Mouse (Mus musculus) hindbrain, embryonic 12.5 days (tissue): ENCODE results near the gene Klhl22. TPM values are rescaled to one million over a fixed set of nuclear protein-coding genes. Genes with fewer than 3 reads are reported as not detected.

Source experiments
- ATAC-seq: fragments of 200-750 bp; cut with Nextera tagmentation; 2 replicates; pipeline ENCODE4 v1.8.0; 2017; ENCODE audit warnings: moderate TSS enrichment; ENCODE audit not compliant: low FRiP score
- H3K27ac ChIP-seq: fragments of 300-500 bp; sonication (generic); 2 replicates; pipeline ENCODE4 v1.5.1; 2016; ENCODE audit warnings: mild to moderate bottlenecking
- H3K27me3 ChIP-seq: fragments of 300-500 bp; sonication (generic); 2 replicates; pipeline ENCODE4 v1.6.1; 2016; ENCODE audit warnings: mild to moderate bottlenecking
- H3K36me3 ChIP-seq: fragments of 300-500 bp; sonication (generic); 2 replicates; pipeline ENCODE4 v1.6.1; 2016; ENCODE audit warnings: mild to moderate bottlenecking
- H3K4me1 ChIP-seq: fragments of 300-500 bp; sonication (generic); 2 replicates; pipeline ENCODE4 v1.6.1; 2016
- H3K4me2 ChIP-seq: fragments of 300-500 bp; sonication (generic); replicated peaks from 2 replicates; pipeline ENCODE4 v1.6.1; 2016; ENCODE audit warnings: mild to moderate bottlenecking
- H3K4me3 ChIP-seq: fragments of 300-500 bp; sonication (generic); 2 replicates; pipeline ENCODE4 v1.5.1; 2016; ENCODE audit warnings: mild to moderate bottlenecking
- H3K9ac ChIP-seq: fragments of 300-500 bp; sonication (generic); 2 replicates; pipeline ENCODE4 v1.6.1; 2016; ENCODE audit warnings: mild to moderate bottlenecking, moderate library complexity
- H3K9me3 ChIP-seq: fragments of 300-500 bp; sonication (generic); replicated peaks from 2 replicates; pipeline ENCODE4 v1.6.1; 2016; ENCODE audit warnings: mild to moderate bottlenecking
- WGBS: fragments of 180-500 bp; shearing (Covaris S2); methylation state at CpG from one replicate; pipeline ENCODE4 v1.1.7; 2016; 5-methylcytosine and 5-hydroxymethylcytosine counted together
- polyA plus RNA-seq: library from polyadenylated mRNA; unstranded; fragments of >200 nt; fragmentation: Nextera tagmentation; extraction: Ambion mirVana; gene quantifications from 2 replicates; pipeline ENCODE4 v1.2.1, GENCODE M21; 2016

The Klhl22 gene
- polyA plus RNA-seq, 1 experiment from 2014 or later = 63.9 TPM

DNA sequence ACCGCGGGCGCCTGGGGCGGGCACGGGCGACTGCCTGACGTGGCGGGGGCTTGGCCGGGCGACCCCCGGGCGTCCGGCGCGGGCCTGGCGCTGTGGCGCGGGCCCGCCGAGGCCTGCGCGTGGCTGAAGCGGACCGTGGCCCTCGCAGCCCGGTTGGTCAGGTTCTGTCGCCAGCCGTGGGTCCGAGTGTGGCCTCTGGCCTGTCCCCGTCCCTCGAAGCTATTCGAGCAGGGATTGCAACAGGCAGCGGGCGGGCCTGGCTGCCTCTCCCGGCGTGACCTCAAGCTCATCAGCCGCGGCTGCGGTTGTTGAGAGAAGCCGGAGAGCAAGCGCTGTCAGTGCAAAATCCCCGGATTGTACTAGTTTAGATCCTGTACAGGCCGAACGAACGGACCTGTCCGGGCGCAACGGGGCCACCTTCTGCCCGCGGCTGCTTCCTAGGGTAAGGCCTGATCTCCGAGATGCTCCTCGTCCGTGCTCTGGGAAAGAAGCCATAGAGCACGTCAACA, 449 bp downstream of the Klhl22 start:
- H3K4me1 ChIP-seq = peaks cover 26% of the 10 kb centered on the region
- peaks cover 3% of the 10 kb centered on the region; the same call in 1 of the 2 replicates for H3K27me3 ChIP-seq
- H3K27ac ChIP-seq = peak overlapping the region; percentile 67
- peak; percentile 68 for ATAC-seq
- H3K36me3 ChIP-seq = peaks cover 5% of the 10 kb centered on the region; the same call in 1 of the 2 replicates
- peak overlapping the region; percentile 76 for H3K4me3 ChIP-seq
- peak overlapping the region; percentile 97 for H3K4me2 ChIP-seq
- WGBS = under 1% methylated on average over 54 of the region's 54 CpGs
- no peaks in the 10 kb centered on the region for H3K9me3 ChIP-seq
- peak overlapping the region; percentile 92 for H3K9ac ChIP-seq

DNA sequence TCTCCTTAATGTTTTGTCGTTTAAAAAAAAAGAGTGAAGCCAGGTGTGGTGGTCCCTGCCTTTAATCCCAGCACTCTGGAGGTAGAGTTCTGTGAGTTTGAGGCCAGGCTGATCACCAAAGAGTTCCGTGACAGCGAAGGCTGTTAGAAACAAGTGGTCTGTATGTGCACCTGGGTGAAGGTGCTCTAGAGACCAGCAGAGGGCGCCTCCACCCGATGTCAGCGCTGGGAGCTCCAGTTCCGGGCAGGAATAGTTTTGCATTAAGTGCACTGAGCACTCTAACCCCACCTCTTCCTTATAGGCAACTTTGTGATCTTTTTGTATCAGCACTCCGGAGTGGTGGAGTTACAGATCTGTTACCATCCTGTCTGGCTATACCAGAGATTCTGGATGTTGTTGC, 1.2 kb downstream of the Klhl22 start:
- no peak overlapping the region for H3K9ac ChIP-seq
- 34% methylated on average over 8 of the region's 8 CpGs for WGBS
- no peak overlapping the region for H3K27ac ChIP-seq
- no peak for ATAC-seq
- peaks cover 8% of the 10 kb centered on the region for H3K36me3 ChIP-seq
- H3K4me1 ChIP-seq = peaks cover 26% of the 10 kb centered on the region
- H3K4me2 ChIP-seq = peak overlapping the region; percentile 97
- peak overlapping the region; percentile 76 for H3K4me3 ChIP-seq
- H3K9me3 ChIP-seq = no peaks in the 10 kb centered on the region
- peaks cover 3% of the 10 kb centered on the region; the same call in 1 of the 2 replicates for H3K27me3 ChIP-seq

DNA sequence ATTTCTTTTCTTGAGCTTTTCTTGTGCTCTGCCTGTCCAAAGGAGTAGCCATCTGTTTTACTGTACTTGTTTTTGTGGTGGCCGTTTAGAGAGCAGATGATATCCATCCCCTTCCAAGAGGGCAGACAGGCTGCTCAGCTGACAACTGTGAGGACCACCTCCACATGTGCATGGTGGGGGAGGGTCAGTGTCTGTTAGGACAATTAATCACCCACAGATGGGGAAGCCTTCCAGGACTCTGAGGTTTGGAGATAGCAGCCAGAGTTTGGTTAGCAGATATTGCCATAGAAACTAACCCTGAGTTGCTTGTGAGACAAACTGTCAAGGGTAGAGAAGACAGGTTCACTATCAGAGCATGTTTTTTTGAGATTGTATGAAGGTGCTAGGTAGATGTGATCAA, 1.7 kb downstream of the Klhl22 start:
- Histone ChIP-seq H3K9me3 (no peaks in the 10 kb centered on the region), H3K9ac (no peak overlapping the region), H3K27me3 (peaks cover 3% of the 10 kb centered on the region; the same call in 1 of the 2 replicates), H3K27ac (no peak overlapping the region), H3K4me2 (0 out of 2 replicates have a peak overlapping the region, but pooled peaks have one; percentile 97), H3K36me3 (peaks cover 12% of the 10 kb centered on the region), H3K4me3 (no peak overlapping the region), H3K4me1 (peaks cover 26% of the 10 kb centered on the region)
- 42% methylated on average over 1 of the region's 1 CpGs for WGBS
- no peak for ATAC-seq

DNA sequence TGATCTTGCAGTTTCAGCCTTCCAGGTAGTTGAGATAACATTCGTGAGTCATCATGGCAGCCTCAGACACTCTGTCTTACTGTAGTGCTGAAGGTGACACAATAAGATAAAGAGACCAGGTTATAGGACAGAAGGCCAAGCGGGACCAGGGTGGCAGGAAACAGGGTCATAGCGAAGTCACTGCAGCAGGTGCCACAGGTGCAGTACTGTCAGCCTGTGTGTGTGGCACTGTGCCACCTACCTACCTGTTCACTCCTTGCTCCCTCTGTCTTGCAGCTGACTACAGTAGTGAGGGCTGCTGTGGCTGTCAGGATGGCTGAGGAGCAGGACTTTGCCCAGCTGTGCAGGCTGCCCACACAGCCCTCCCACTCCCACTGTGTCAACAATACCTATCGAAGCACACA, 4.7 kb downstream of the Klhl22 start:
- Histone ChIP-seq H3K9ac (no peak overlapping the region), H3K4me3 (no peak overlapping the region), H3K4me1 (peaks cover 21% of the 10 kb centered on the region), H3K27ac (no peak overlapping the region), H3K9me3 (no peaks in the 10 kb centered on the region), H3K36me3 (peaks cover 31% of the 10 kb centered on the region), H3K4me2 (no peak overlapping the region), H3K27me3 (no peaks in the 10 kb centered on the region)
- WGBS = 83% methylated on average over 4 of the region's 4 CpGs
- ATAC-seq = no peak

DNA sequence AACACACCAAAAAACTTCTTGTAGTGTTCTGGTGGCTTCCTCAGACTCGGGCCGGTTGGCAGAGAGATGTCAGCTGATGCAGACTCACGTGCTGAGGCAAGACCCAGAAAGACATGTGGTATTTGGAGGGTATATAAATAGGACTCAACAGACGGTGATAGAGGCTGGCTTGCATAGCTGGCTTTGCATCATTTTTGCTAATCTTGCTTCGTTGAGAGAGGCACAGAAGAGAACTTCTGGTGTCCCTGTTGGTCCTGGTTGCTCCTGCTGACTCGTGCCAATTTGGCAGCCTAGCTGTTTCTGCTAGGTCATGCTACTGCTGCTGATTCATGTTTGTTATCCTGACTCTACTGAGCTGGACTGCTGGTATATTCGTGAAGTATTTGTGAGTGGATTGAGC, 9.4 kb downstream of the Klhl22 start:
- WGBS = 86% methylated on average over 7 of the region's 7 CpGs
- H3K4me1 ChIP-seq = no peaks in the 10 kb centered on the region
- H3K9ac ChIP-seq = no peak overlapping the region
- H3K27me3 ChIP-seq = no peaks in the 10 kb centered on the region
- ATAC-seq = no peak
- peaks cover 57% of the 10 kb centered on the region for H3K36me3 ChIP-seq
- H3K27ac ChIP-seq = no peak overlapping the region
- no peak overlapping the region for H3K4me3 ChIP-seq
- H3K4me2 ChIP-seq = no peak overlapping the region
- no peaks in the 10 kb centered on the region for H3K9me3 ChIP-seq

DNA sequence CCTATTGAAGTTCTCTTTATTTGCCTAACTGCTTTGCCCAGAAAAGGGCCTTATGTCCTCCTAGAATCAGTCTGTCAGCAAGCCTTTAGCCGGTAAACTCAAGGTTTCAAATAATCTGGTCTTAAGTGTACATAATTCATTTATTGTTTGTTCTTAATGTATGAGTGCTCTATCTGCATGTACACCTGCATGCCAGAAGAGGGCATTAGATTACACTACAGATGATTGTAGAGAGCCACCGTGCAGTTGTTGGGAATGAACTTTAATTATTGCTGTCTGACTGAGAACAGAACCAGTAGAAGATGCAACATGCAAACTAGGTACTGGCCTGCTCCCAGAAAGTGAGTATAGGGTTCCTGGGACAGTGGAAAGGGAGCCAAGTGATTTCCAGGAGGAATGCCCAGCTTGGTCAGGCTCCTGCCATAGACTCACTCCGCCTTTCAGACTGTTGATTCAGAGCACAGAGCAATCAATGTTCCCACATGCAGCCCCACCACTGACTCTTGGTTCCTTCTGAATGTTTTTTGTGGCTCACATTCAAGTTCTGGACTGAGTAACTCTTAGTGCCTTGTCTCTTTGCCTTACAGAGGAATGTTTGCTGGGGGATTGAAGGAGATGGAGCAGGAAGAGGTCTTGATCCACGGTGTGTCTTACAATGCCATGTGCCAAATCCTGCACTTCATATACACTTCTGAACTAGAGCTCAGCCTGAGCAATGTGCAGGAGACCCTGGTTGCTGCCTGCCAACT, 11.9 kb downstream of the Klhl22 start:
- no peaks in the 10 kb centered on the region for H3K4me1 ChIP-seq
- H3K4me2 ChIP-seq = no peak overlapping the region
- WGBS = 82% methylated on average over 4 of the region's 4 CpGs
- no peaks in the 10 kb centered on the region for H3K9me3 ChIP-seq
- no peaks in the 10 kb centered on the region for H3K27me3 ChIP-seq
- H3K36me3 ChIP-seq = peaks cover 49% of the 10 kb centered on the region
- no peak overlapping the region for H3K4me3 ChIP-seq
- ATAC-seq = no peak
- no peak overlapping the region for H3K9ac ChIP-seq
- no peak overlapping the region for H3K27ac ChIP-seq

DNA sequence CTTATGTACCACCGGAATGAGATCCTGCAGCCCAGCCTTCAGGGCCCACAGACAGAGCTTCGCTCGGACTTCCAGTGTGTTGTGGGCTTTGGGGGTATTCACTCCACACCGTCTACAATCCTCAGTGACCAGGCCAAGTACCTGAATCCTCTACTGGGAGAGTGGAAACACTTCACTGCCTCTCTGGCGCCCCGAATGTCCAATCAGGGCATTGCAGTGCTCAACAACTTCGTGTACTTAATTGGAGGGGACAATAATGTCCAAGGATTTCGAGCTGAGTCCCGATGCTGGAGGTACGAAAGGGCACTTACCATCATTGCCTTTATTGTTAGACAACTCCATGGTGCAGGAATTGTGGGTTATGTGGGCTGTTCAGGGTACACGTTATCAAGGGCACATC, 17.4 kb downstream of the Klhl22 start:
- H3K27me3 ChIP-seq = no peaks in the 10 kb centered on the region
- H3K4me3 ChIP-seq = no peak overlapping the region
- H3K9ac ChIP-seq = no peak overlapping the region
- peaks cover 58% of the 10 kb centered on the region for H3K36me3 ChIP-seq
- H3K4me2 ChIP-seq = no peak overlapping the region
- no peak overlapping the region for H3K27ac ChIP-seq
- no peak for ATAC-seq
- no peaks in the 10 kb centered on the region for H3K4me1 ChIP-seq
- no peaks in the 10 kb centered on the region for H3K9me3 ChIP-seq
- 72% methylated on average over 11 of the region's 11 CpGs for WGBS

DNA sequence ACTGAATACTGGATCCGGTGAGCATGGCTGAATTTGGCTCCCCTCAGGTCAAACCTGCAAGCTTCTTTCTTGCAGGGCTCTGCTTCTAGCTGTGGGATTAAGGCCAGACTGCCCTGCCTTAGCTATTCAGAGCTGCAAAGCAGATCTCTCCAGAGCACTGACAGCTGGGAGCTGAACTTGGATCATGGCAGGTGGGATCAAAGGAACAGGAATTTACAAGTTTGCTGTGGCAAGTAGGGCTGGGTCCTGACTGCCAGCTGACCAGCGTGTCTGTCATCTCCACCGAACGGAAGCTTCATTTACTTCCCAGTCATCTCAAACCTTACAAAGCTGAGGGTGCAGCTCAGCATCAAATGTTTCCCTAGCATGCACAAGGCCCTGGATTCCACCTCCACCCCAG, 18.8 kb downstream of the Klhl22 start:
- Histone ChIP-seq H3K9me3 (no peaks in the 10 kb centered on the region), H3K36me3 (peaks cover 61% of the 10 kb centered on the region), H3K4me1 (no peaks in the 10 kb centered on the region), H3K4me2 (no peak overlapping the region), H3K27ac (no peak overlapping the region), H3K27me3 (no peaks in the 10 kb centered on the region), H3K9ac (no peak overlapping the region), H3K4me3 (no peak overlapping the region)
- ATAC-seq = no peak
- 82% methylated on average over 4 of the region's 4 CpGs for WGBS

DNA sequence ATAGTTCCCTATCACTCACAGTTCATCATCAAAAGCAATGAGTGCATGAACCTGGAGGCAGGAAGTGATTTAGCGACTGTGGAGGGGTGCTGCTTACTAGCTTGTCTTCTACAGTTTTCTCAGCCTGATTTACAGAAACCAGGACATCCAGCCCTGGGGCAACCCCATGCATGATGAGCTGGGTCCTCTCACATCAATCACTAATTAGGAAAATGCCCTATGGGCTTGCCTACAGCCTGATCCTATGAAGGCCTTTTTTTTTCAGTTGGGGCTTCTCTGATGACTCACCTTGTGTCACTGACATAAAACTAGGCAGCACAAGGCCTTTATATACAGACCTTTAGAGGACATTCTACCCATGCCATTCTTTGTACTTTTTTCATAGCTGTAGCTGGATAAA, 20.3 kb downstream of the Klhl22 start:
- no peak overlapping the region for H3K4me3 ChIP-seq
- H3K27ac ChIP-seq = no peak overlapping the region
- WGBS = 84% methylated on average over 1 of the region's 1 CpGs
- no peaks in the 10 kb centered on the region for H3K4me1 ChIP-seq
- H3K27me3 ChIP-seq = no peaks in the 10 kb centered on the region
- H3K9ac ChIP-seq = no peak overlapping the region
- no peak overlapping the region for H3K4me2 ChIP-seq
- ATAC-seq = no peak
- peaks cover 66% of the 10 kb centered on the region for H3K36me3 ChIP-seq
- no peaks in the 10 kb centered on the region for H3K9me3 ChIP-seq

DNA sequence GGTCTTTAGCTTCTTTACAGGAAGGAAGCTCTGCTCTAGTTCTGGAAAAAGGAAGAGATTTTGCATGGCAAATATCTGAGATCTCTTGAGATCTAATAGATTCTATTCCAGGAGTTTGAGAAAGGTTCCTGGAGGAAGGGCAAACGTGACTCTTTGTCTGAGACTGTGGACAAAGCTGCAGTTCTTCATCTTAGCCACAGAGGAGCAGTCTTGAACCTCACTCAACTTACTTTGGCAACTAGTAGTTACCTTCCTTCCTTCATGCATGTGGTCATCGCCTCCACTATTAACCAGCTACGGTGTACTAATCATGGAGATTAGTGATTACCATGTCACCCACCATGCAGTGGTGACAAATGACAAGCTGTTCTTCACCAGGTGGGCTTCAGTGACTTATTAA, 25.9 kb downstream of the Klhl22 start:
- Histone ChIP-seq H3K9ac (no peak overlapping the region), H3K4me1 (no peaks in the 10 kb centered on the region), H3K4me2 (no peak overlapping the region), H3K27ac (no peak overlapping the region), H3K9me3 (no peaks in the 10 kb centered on the region), H3K36me3 (peaks cover 83% of the 10 kb centered on the region), H3K4me3 (no peak overlapping the region), H3K27me3 (no peaks in the 10 kb centered on the region)
- ATAC-seq = no peak
- 59% methylated on average over 3 of the region's 3 CpGs for WGBS

DNA sequence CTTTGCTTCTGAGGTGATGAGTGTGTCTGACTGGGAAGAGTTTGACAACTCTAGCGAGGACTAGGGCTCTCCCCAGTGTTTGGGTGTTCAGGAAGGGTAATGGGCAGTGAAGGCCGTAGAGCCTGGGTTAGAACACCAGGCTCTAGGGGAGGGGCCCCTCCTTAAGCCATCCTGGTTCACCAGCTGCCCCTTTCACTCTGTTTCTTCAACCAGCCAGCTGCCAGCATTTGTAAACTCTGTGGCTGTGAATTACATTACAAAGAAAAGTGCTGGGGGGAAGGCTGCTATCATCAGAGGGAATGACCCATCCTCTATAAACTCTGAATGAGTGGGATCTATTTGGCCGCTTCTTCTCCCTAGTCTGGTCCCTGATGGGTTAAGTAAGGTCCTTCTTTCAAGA, 33.3 kb downstream of the Klhl22 start:
- Histone ChIP-seq H3K27ac (no peak overlapping the region), H3K4me2 (no peak overlapping the region), H3K27me3 (peaks cover 27% of the 10 kb centered on the region), H3K4me3 (no peak overlapping the region), H3K9me3 (no peaks in the 10 kb centered on the region), H3K36me3 (peaks cover 47% of the 10 kb centered on the region), H3K9ac (no peak overlapping the region), H3K4me1 (peaks cover 7% of the 10 kb centered on the region)
- WGBS = 74% methylated on average over 3 of the region's 3 CpGs
- no peak for ATAC-seq

DNA sequence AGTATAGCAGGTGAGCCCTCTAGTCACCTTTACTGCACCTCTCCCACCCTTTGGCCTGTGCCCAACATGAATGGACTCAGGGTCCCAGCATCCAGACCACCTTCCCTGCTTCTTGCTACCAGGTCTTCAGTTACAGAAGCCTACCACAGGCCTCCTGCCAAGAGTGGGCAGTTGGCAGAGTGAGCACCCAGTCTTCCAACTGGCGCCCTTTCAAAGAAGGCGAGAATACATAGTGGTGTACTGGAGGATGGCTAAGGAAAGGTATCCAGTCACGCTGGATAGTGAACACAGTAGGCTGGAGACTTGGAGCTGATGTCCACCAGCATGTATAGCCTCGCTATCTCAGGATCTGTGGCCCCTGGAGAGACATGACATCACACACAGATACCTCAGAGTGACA, 34.6 kb downstream of the Klhl22 start:
- WGBS = 91% methylated on average over 4 of the region's 4 CpGs

DNA sequence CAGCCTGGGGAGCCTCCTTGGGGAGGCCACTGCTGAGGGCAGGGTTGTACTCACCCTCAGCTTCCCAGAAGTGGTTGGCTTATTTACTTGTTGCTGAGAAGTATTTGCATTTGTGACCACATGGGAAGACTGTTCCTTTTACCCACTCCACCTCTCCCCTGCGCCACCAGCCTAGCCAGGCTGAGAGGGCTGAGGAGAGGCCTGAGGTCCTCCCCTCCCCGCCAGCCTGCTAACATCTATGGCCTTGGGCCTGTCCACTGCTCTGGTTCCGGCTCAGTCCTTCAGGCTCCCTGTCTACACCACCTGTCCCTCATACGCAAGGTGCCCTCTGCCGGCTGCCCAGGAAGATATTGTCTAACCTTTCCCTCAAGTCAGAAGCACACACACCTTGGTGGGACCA, 36.2 kb downstream of the Klhl22 start:
- peaks cover 56% of the 10 kb centered on the region for H3K27me3 ChIP-seq
- no peak for ATAC-seq
- H3K9me3 ChIP-seq = no peaks in the 10 kb centered on the region
- no peak overlapping the region for H3K4me3 ChIP-seq
- H3K27ac ChIP-seq = no peak overlapping the region
- H3K36me3 ChIP-seq = peaks cover 24% of the 10 kb centered on the region
- no peak overlapping the region for H3K4me2 ChIP-seq
- no peak overlapping the region for H3K9ac ChIP-seq
- peaks cover 21% of the 10 kb centered on the region for H3K4me1 ChIP-seq
- WGBS = 72% methylated on average over 5 of the region's 5 CpGs

More for the DNA sequence above, 34.6 kb downstream of the Klhl22 start:
- no peak overlapping the region for H3K4me3 ChIP-seq
- no peak overlapping the region for H3K4me2 ChIP-seq
- H3K9ac ChIP-seq = no peak overlapping the region
- H3K9me3 ChIP-seq = no peaks in the 10 kb centered on the region
- peaks cover 38% of the 10 kb centered on the region for H3K36me3 ChIP-seq
- no peak for ATAC-seq
- H3K27ac ChIP-seq = no peak overlapping the region
- peaks cover 40% of the 10 kb centered on the region for H3K27me3 ChIP-seq
- peaks cover 20% of the 10 kb centered on the region for H3K4me1 ChIP-seq
